Comparison of ENCODE assay signal across 11 mouse cellular contexts in genomic region chr13:51411696-51412430, GRCm38 (mm10). TPM values are rescaled to one million over a fixed set of nuclear protein-coding genes. Genes with fewer than 3 reads are reported as not detected.
A peak's percentile ranks its signal among the peaks of the same experiment; 100 is the strongest.
DNase-seq lines count a peak whose midpoint lies in the region; ATAC-seq and TF ChIP-seq lines count a peak whose summit lies in the region.
"Had no signal": no experiment of that assay in that cellular context is flagged by ENCODE, and none has a peak within 500 bp of the region (broad histone marks: within the 10 kb centered on the region; RNA-seq: fewer than 3 reads in every experiment).

No protein-coding gene starts in this region.

- WGBS in lung, embryonic 15.5 days, result 25% methylated on average over 12 of the region's 12 CpGs
- WGBS in hindbrain, embryonic 13.5 days, result 68% methylated on average over 12 of the region's 12 CpGs
- WGBS in stomach, embryonic 15.5 days, result 22% methylated on average over 12 of the region's 12 CpGs

- DNase-seq in gastrocnemius, adult 2 months, result no peak
- no peak for DNase-seq in gastrocnemius, postnatal 10 days
- no peak for DNase-seq in lung, postnatal 25 days (ENCODE audit: low spot score)
- DNase-seq in gastrocnemius, adult 8-10 months (ENCODE audit: low spot score in 2 of 2), result no peak
- DNase-seq in right cerebral cortex, adult 2 months (ENCODE audit: low spot score in 2 of 2), result no peak
- DNase-seq: cerebellum, adult 11-12 months had no signal

- 0 out of 2 replicates have a peak, but pooled peaks cover 7% of the 10 kb centered on the region for H3K27me3 ChIP-seq in lung, embryonic 15.5 days
- H3K27me3 ChIP-seq in hindbrain, embryonic 13.5 days, result peaks cover 39% of the 10 kb centered on the region
- no peaks in the 10 kb centered on the region for H3K27me3 ChIP-seq in stomach, embryonic 15.5 days (replicated peaks)

- no peak for ATAC-seq in lung, embryonic 15.5 days (ENCODE audit: borderline replicate concordance, extremely low read depth, low FRiP score, low TSS enrichment)
- ATAC-seq in hindbrain, embryonic 13.5 days (ENCODE audit: low FRiP score), result no peak
- no peak for ATAC-seq in stomach, embryonic 15.5 days (ENCODE audit: insufficient read depth, low FRiP score, low read depth)

- no peaks in the 10 kb centered on the region for H3K9me3 ChIP-seq in lung, embryonic 15.5 days
- H3K9me3 ChIP-seq in hindbrain, embryonic 13.5 days, result no peaks in the 10 kb centered on the region
- no peaks in the 10 kb centered on the region for H3K9me3 ChIP-seq in stomach, embryonic 15.5 days

- H3K4me3 ChIP-seq in gastrocnemius, adult 2 months, result peak overlapping the region; percentile 54
- H3K4me3 ChIP-seq in lung, embryonic 15.5 days, result peak overlapping the region; percentile 61
- H3K4me3 ChIP-seq in hindbrain, embryonic 13.5 days, result no peak overlapping the region
- H3K4me3 ChIP-seq in stomach, embryonic 15.5 days (replicated peaks), result peak overlapping the region; percentile 55
- H3K4me3 ChIP-seq: layer of hippocampus, adult 2 months; myocyte had no signal

- TF ChIP-seq CTCF in gastrocnemius, adult 2 months (IDR thresholded peaks at IDR 0.05), result no peak

- peaks cover 15% of the 10 kb centered on the region for H3K36me3 ChIP-seq in lung, embryonic 15.5 days
- H3K36me3 ChIP-seq in hindbrain, embryonic 13.5 days, result peaks cover 10% of the 10 kb centered on the region; the same call in 1 of the 2 replicates
- peaks cover 12% of the 10 kb centered on the region for H3K36me3 ChIP-seq in stomach, embryonic 15.5 days

- H3K4me2 ChIP-seq in lung, embryonic 15.5 days, result peak overlapping the region; percentile 70
- 0 out of 2 replicates have a peak overlapping the region, but pooled peaks have one; percentile 10 for H3K4me2 ChIP-seq in hindbrain, embryonic 13.5 days
- peak overlapping the region; percentile 72 for H3K4me2 ChIP-seq in stomach, embryonic 15.5 days

- intact Hi-C loops in gastrocnemius, adult 2 months (cut with DNase I), result no loop called here

- peaks cover 40% of the 10 kb centered on the region for H3K4me1 ChIP-seq in lung, embryonic 15.5 days
- peaks cover 27% of the 10 kb centered on the region for H3K4me1 ChIP-seq in hindbrain, embryonic 13.5 days (replicated peaks)
- H3K4me1 ChIP-seq in stomach, embryonic 15.5 days, result peaks cover 15% of the 10 kb centered on the region

- H3K27ac ChIP-seq in gastrocnemius, adult 2 months, result peak overlapping the region; percentile 57
- H3K27ac ChIP-seq in lung, embryonic 15.5 days, result peak overlapping the region; percentile 86
- no peak overlapping the region for H3K27ac ChIP-seq in hindbrain, embryonic 13.5 days
- H3K27ac ChIP-seq in stomach, embryonic 15.5 days, result peak overlapping the region; percentile 80
- H3K27ac ChIP-seq: layer of hippocampus, adult 2 months had no signal

- H3K9ac ChIP-seq in lung, embryonic 15.5 days, result peak overlapping the region; percentile 53
- no peak overlapping the region for H3K9ac ChIP-seq in hindbrain, embryonic 13.5 days
- H3K9ac ChIP-seq in stomach, embryonic 15.5 days, result 0 out of 2 replicates have a peak overlapping the region, but pooled peaks have one; percentile 19

RNA-seq across cellular contexts. Expression of gene S1pr3, which starts 3.4 kb away (rescaled TPM):
- 1 to 10 TPM; 3.3 to 4.4 TPM for total RNA-seq in gastrocnemius, adult 2 months (2021)
- 10 to 100 TPM; 14.6 to 21.7 TPM for total RNA-seq in gastrocnemius, postnatal 10 days (2021)
- polyA plus RNA-seq in lung, embryonic 15.5 days (2015; fragmentation: Nextera tagmentation; extraction: Ambion mirVana), result 107 and 115 TPM in 2 replicates
- polyA plus RNA-seq in hindbrain, embryonic 13.5 days (2015; fragmentation: Nextera tagmentation; extraction: Ambion mirVana), result 14.1 TPM in 2 replicates
- polyA plus RNA-seq in stomach, embryonic 15.5 days (2015; fragmentation: Nextera tagmentation; extraction: Ambion mirVana), result 37.7 and 43.4 TPM in 2 replicates
- 1 to 10 TPM; 2.5 to 4.5 (median 2.7) TPM for total RNA-seq in gastrocnemius, adult 8-10 months (2022)

Comparison
In these comparisons a context has a peak if more than half of its experiments do, and no peak if none do; other contexts are left out.
1. H3K4me2 ChIP-seq: peak in every context shown above with its lines; median percentile 72 in stomach, embryonic 15.5 days; 70 in lung, embryonic 15.5 days; 10 in hindbrain, embryonic 13.5 days.